In genomic region chr2:24468430-24468829, GRCm38 (mm10) we compare ENCODE assay signal across 23 mouse cellular contexts. TPM values are rescaled to one million over a fixed set of nuclear protein-coding genes. Genes with fewer than 3 reads are reported as not detected.
DNase-seq lines count a peak whose midpoint lies in the region; ATAC-seq and TF ChIP-seq lines count a peak whose summit lies in the region.
"Had no signal": no experiment of that assay in that cellular context is flagged by ENCODE, and none has a peak within 500 bp of the region (broad histone marks: within the 10 kb centered on the region; RNA-seq: fewer than 3 reads in every experiment).

No protein-coding gene starts in this region.

- peak; percentile 72 for TF ChIP-seq EP300 in lung, postnatal 0 days (IDR thresholded peaks at IDR 0.05)

- peak; percentile 76 for DNase-seq in heart, adult 11 months
- DNase-seq in heart, postnatal 14 days, result no peak
- DNase-seq in kidney, adult 18-20 months, result peak; percentile 11
- no peak for DNase-seq in kidney, postnatal 25 days
- peak; percentile 24 for DNase-seq in lung, postnatal 0 days (ENCODE audit: low spot score)
- no peak for DNase-seq in lung, adult 2 months
- DNase-seq: adrenal gland, postnatal 25 days; cerebellum, adult 9-10 months; gastrocnemius, postnatal 10 days; thymus, adult 18-20 months; thymus, postnatal 36 days had no signal

- H3K4me3 ChIP-seq in lung, postnatal 0 days (ENCODE audit: low read depth, low read length), result no peak overlapping the region
- no peak overlapping the region for H3K4me3 ChIP-seq in lung, adult 2 months (replicated peaks; ENCODE audit: extremely low read depth, low read depth, low read length)
- no peak overlapping the region for H3K4me3 ChIP-seq in small intestine, adult 2 months (ENCODE audit: low read depth, low read length)
- H3K4me3 ChIP-seq: forebrain, embryonic 13.5 days; layer of hippocampus, adult 2 months had no signal

- 42% methylated on average over 1 of the region's 1 CpGs for WGBS in lung, postnatal 0 days
- WGBS in lung, adult 2 months, result 29% methylated on average over 1 of the region's 1 CpGs
- WGBS in small intestine, adult 2 months, result 25% methylated on average over 1 of the region's 1 CpGs

- peaks cover 8% of the 10 kb centered on the region; the same call in 1 of the 2 replicates for H3K27me3 ChIP-seq in lung, postnatal 0 days (replicated peaks; ENCODE audit: insufficient read depth, low read length)
- H3K27me3 ChIP-seq in small intestine, adult 2 months (ENCODE audit: control insufficient read depth, insufficient read depth, low read length), result 0 out of 2 replicates have a peak, but pooled peaks cover 3% of the 10 kb centered on the region

- no peaks in the 10 kb centered on the region for H3K4me1 ChIP-seq in lung, postnatal 0 days (ENCODE audit: insufficient read depth, low read depth, low read length)
- peaks cover 11% of the 10 kb centered on the region for H3K4me1 ChIP-seq in lung, adult 2 months (ENCODE audit: control insufficient read depth, insufficient read depth, low read length)
- peaks cover 16% of the 10 kb centered on the region for H3K4me1 ChIP-seq in small intestine, adult 2 months (ENCODE audit: control insufficient read depth, insufficient read depth, insufficient read length, low read length)

- no peaks in the 10 kb centered on the region for H3K9me3 ChIP-seq in lung, postnatal 0 days (ENCODE audit: low read length)
- H3K9me3 ChIP-seq: forebrain, embryonic 13.5 days had no signal

- no peak overlapping the region for H3K9ac ChIP-seq in lung, postnatal 0 days (replicated peaks; ENCODE audit: low read depth)
- H3K9ac ChIP-seq: forebrain, embryonic 13.5 days had no signal

- H3K27ac ChIP-seq in lung, postnatal 0 days (ENCODE audit: low read length), result no peak overlapping the region
- peak overlapping the region; percentile 98 for H3K27ac ChIP-seq in small intestine, adult 2 months (ENCODE audit: insufficient read depth, low read depth, low read length)
- H3K27ac ChIP-seq: forebrain, embryonic 13.5 days; layer of hippocampus, adult 2 months had no signal

- TF ChIP-seq CTCF in lung, postnatal 0 days (IDR thresholded peaks at IDR 0.05), result no peak
- no peak for TF ChIP-seq CTCF in lung, adult 2 months (IDR thresholded peaks at IDR 0.05; ENCODE audit: insufficient read depth, low read length)
- TF ChIP-seq CTCF in small intestine, adult 2 months (IDR thresholded peaks at IDR 0.05; ENCODE audit: extremely low read depth, insufficient read length, insufficient replicate concordance, low read depth, low read length), result no peak

- ATAC-seq in lung, postnatal 0 days, result peak; percentile 65
- no peak for ATAC-seq in frontal cortex, adult (ENCODE audit: low TSS enrichment)
- ATAC-seq: forebrain, embryonic 13.5 days had no signal

- no peaks in the 10 kb centered on the region for H3K36me3 ChIP-seq in lung, postnatal 0 days (ENCODE audit: insufficient read depth, low read length)
- no peaks in the 10 kb centered on the region for H3K36me3 ChIP-seq in small intestine, adult 2 months (ENCODE audit: control insufficient read depth, insufficient read depth, low read length)

- no peak overlapping the region for H3K4me2 ChIP-seq in lung, postnatal 0 days (replicated peaks; ENCODE audit: low read depth, low read length)
- H3K4me2 ChIP-seq: forebrain, embryonic 13.5 days; heart, embryonic 11.5 days; midbrain, embryonic 11.5 days had no signal

- intact Hi-C loops in heart, postnatal 14 days (cut with DNase I), result no loop called here

- no peak for TF ChIP-seq POLR2A in lung, adult 2 months (IDR thresholded peaks at IDR 0.05; ENCODE audit: borderline replicate concordance, extremely low read depth, low read depth, low read length)
- no peak for TF ChIP-seq POLR2A in small intestine, adult 2 months (IDR thresholded peaks at IDR 0.05; ENCODE audit: low read depth, low read length)

RNA-seq across cellular contexts. Expression of gene Pax8, which starts 7.0 kb away (rescaled TPM):
- total RNA-seq in heart, postnatal 14 days (2021), result not detected
- not detected in 2 replicates for polyA plus RNA-seq in lung, postnatal 0 days (2015; fragmentation: Nextera tagmentation; extraction: Ambion mirVana)
- polyA plus RNA-seq in lung, adult 2 months (2012; rRNA removed), result not detected in 2 replicates
- 2.4 and 10.4 TPM in 2 replicates for polyA plus RNA-seq in small intestine, adult 2 months (2012; rRNA removed)
- total RNA-seq: adrenal gland, postnatal 25 days; gastrocnemius, postnatal 10 days; granulocyte monocyte progenitor cell, adult 5-6 weeks; layer of hippocampus, adult 2 months; layer of hippocampus, postnatal 25 days; left cerebral cortex, postnatal 10 days had no signal
- polyA plus RNA-seq: heart, postnatal 0 days; limb, embryonic 11.5 days; liver, adult 2 months had no signal

Comparison
In these comparisons a context has a peak if more than half of its experiments do, and no peak if none do; other contexts are left out.
1. DNase-seq: peak in heart, adult 11 months (single experiment), kidney, adult 18-20 months (single experiment) and lung, postnatal 0 days (single experiment); none in heart, postnatal 14 days (0 of 2), kidney, postnatal 25 days (0 of 2) and lung, adult 2 months (single experiment).